Mouse (Mus musculus): ENCODE measurements at regions not wholly inside any gene's neighbourhood (a gene's known extent, or its start where the extent isn't known, plus 50 kb on each side); places are given as distances from the start of the nearest gene placed in this dataset.

DNA sequence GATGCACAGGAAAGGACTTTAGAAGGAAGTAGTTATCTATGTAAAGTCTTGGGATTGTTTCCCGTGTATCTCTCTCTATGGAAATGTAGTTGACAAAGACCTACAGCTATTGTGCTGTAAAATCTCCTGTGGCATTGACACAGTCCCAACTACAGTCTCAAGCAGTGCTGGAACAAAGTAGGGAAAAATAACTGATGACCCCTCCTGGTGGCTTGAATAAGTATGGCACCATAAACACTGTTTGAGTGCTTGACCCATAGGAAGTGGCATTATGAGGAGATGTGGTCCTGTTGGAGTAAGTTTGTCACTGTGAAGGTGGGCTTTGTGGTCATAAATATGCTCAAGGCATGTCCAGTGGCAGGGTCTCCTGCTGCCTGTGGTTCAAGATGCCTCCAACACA is 928.4 kb upstream of the Mms22l start:
- no peak overlapping the region for H3K9ac ChIP-seq (ENCODE audit: low read depth, low read length)
- H3K27me3 ChIP-seq (ENCODE audit: insufficient read depth, low read length): no peaks in the 10 kb centered on the region
- 64% methylated on average over 1 of the region's 1 CpGs for WGBS
- no peak; the same call in 1 of the 2 replicates for ATAC-seq (replicated peaks; ENCODE audit: low FRiP score, low read depth)
- H3K36me3 ChIP-seq (ENCODE audit: insufficient read depth, low read length): no peaks in the 10 kb centered on the region
- DNase-seq (ENCODE audit: low spot score): no peak
- H3K27ac ChIP-seq: no peak overlapping the region
- H3K4me3 ChIP-seq (replicated peaks; ENCODE audit: low read depth, low read length): no peak overlapping the region
- peak; percentile 37; the same call in 1 of the 2 replicates for TF ChIP-seq CTCF (IDR thresholded peaks at IDR 0.05; ENCODE audit: low read depth)
- H3K4me1 ChIP-seq (replicated peaks; ENCODE audit: insufficient read depth, low read length): no peaks in the 10 kb centered on the region
- H3K4me2 ChIP-seq (ENCODE audit: low read length): no peak overlapping the region
- no peaks in the 10 kb centered on the region for H3K9me3 ChIP-seq (replicated peaks; ENCODE audit: low read length)

DNA sequence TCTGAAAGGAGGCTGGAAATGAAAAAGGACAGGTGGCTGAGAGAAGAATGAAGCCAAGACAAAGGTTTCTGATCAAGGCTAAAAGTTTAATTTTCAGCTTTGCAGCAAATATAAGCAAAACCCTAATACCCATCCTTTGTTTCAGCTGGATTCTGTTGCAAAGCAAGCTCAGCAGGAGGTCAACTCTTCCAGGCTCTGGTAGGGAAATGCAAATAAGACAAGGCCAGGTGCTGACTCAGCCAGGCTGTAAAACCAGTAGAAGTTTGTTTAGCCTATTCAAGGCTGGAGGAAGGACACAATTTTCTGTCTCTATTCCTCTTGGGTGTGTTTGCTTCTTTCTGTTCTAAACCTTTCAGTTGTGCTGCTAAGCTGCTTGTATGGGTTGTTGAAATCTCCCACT is 923.2 kb upstream of the Mms22l start:
- Histone ChIP-seq H3K4me2 (ENCODE audit: low read length) (no peak overlapping the region), H3K36me3 (ENCODE audit: insufficient read depth, low read length) (no peaks in the 10 kb centered on the region), H3K4me1 (replicated peaks; ENCODE audit: insufficient read depth, low read length) (no peaks in the 10 kb centered on the region), H3K27ac (no peak overlapping the region), H3K9ac (ENCODE audit: low read depth, low read length) (no peak overlapping the region), H3K4me3 (replicated peaks; ENCODE audit: low read depth, low read length) (no peak overlapping the region), H3K9me3 (replicated peaks; ENCODE audit: low read length) (no peaks in the 10 kb centered on the region), H3K27me3 (ENCODE audit: insufficient read depth, low read length) (no peaks in the 10 kb centered on the region)
- ATAC-seq (replicated peaks; ENCODE audit: low FRiP score, low read depth) (no peak), DNase-seq (ENCODE audit: low spot score) (no peak)
- no peak for TF ChIP-seq CTCF (IDR thresholded peaks at IDR 0.05; ENCODE audit: low read depth)

DNA sequence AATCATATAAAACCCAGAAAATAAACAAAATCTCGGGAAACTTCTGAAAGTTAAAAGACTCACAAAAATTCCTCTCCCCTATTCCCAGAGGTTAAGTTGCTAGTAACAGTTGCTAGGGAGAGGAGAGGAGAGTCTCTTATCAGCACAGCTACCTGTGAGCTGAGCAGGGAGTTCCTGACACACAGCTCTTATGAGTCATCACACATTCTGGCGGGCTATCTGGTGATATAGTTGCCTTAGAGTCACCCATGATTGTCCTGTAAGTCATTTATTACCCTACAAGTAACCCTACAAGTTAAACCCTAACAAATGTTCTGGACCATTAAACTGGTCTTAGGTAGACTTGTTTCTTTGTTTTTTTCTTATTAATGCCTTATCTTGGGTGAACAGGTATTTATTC is 908.8 kb upstream of the Mms22l start:
- no peak for TF ChIP-seq CTCF (IDR thresholded peaks at IDR 0.05; ENCODE audit: low read depth)
- H3K27me3 ChIP-seq (ENCODE audit: insufficient read depth, low read length): no peaks in the 10 kb centered on the region
- no peaks in the 10 kb centered on the region for H3K4me1 ChIP-seq (replicated peaks; ENCODE audit: insufficient read depth, low read length)
- H3K9ac ChIP-seq (ENCODE audit: low read depth, low read length): no peak overlapping the region
- WGBS: 17% methylated on average over 2 of the region's 2 CpGs
- H3K27ac ChIP-seq: no peak overlapping the region
- peak; percentile 81; the same call in 1 of the 2 replicates for ATAC-seq (replicated peaks; ENCODE audit: low FRiP score, low read depth)
- no peak overlapping the region for H3K4me3 ChIP-seq (replicated peaks; ENCODE audit: low read depth, low read length)
- H3K4me2 ChIP-seq (ENCODE audit: low read length): no peak overlapping the region
- no peaks in the 10 kb centered on the region for H3K36me3 ChIP-seq (ENCODE audit: insufficient read depth, low read length)
- no peaks in the 10 kb centered on the region for H3K9me3 ChIP-seq (replicated peaks; ENCODE audit: low read length)
- no peak for DNase-seq (ENCODE audit: low spot score)

DNA sequence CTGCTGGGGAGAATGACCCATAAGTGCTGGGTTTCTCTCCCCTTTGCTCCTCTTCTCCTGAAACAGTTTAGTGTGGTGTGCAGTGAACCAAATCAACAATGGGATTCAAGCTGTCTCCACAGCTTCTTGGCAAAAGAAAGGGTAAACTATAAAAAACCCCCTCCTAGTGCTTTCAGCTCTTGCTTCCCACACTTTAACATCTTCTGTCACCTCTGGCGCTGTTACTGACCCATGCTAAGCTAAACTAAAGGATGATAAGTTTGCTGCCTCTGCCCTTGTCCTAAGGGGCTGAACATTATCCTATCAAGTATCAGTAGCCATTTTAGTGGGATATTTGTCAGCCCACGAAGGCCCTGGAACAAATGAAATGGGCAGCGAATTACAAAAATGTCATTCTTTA is 905.4 kb upstream of the Mms22l start:
- no peak for ATAC-seq (replicated peaks; ENCODE audit: low FRiP score, low read depth)
- H3K27ac ChIP-seq: no peak overlapping the region
- no peak overlapping the region for H3K4me3 ChIP-seq (replicated peaks; ENCODE audit: low read depth, low read length)
- H3K4me1 ChIP-seq (replicated peaks; ENCODE audit: insufficient read depth, low read length): no peaks in the 10 kb centered on the region
- WGBS: 28% methylated on average over 3 of the region's 3 CpGs
- no peak overlapping the region for H3K9ac ChIP-seq (ENCODE audit: low read depth, low read length)
- no peaks in the 10 kb centered on the region for H3K9me3 ChIP-seq (replicated peaks; ENCODE audit: low read length)
- TF ChIP-seq CTCF (IDR thresholded peaks at IDR 0.05; ENCODE audit: low read depth): no peak
- H3K27me3 ChIP-seq (ENCODE audit: insufficient read depth, low read length): no peaks in the 10 kb centered on the region
- H3K36me3 ChIP-seq (ENCODE audit: insufficient read depth, low read length): no peaks in the 10 kb centered on the region
- peak; percentile 9 for DNase-seq (ENCODE audit: low spot score)
- no peak overlapping the region for H3K4me2 ChIP-seq (ENCODE audit: low read length)

DNA sequence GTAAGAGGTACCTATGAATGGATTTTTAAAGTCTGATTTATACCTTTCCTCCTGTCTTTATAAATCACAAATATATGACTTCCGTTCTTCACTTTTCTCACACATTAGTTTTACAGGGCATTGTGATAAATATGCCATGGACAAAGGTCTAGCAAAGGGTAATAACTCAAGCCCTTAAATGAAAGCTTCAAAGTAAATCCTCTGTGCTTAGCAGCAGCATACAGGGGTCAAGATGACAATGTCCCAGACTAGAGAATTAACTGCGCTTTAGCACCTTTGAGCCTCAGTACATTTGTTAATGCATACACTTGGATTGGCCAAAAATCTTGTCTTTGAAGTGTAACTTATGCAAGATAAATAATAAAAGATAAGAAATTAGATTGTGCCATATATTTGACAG is 904.7 kb upstream of the Mms22l start:
- WGBS: 49% methylated on average over 2 of the region's 2 CpGs
- H3K4me1 ChIP-seq (replicated peaks; ENCODE audit: insufficient read depth, low read length): no peaks in the 10 kb centered on the region
- ATAC-seq (replicated peaks; ENCODE audit: low FRiP score, low read depth): no peak
- H3K36me3 ChIP-seq (ENCODE audit: insufficient read depth, low read length): no peaks in the 10 kb centered on the region
- no peak for DNase-seq (ENCODE audit: low spot score)
- no peak overlapping the region for H3K4me3 ChIP-seq (replicated peaks; ENCODE audit: low read depth, low read length)
- H3K27me3 ChIP-seq (ENCODE audit: insufficient read depth, low read length): no peaks in the 10 kb centered on the region
- H3K9ac ChIP-seq (ENCODE audit: low read depth, low read length): no peak overlapping the region
- no peak overlapping the region for H3K4me2 ChIP-seq (ENCODE audit: low read length)
- H3K27ac ChIP-seq: no peak overlapping the region
- TF ChIP-seq CTCF (IDR thresholded peaks at IDR 0.05; ENCODE audit: low read depth): no peak
- no peaks in the 10 kb centered on the region for H3K9me3 ChIP-seq (replicated peaks; ENCODE audit: low read length)

DNA sequence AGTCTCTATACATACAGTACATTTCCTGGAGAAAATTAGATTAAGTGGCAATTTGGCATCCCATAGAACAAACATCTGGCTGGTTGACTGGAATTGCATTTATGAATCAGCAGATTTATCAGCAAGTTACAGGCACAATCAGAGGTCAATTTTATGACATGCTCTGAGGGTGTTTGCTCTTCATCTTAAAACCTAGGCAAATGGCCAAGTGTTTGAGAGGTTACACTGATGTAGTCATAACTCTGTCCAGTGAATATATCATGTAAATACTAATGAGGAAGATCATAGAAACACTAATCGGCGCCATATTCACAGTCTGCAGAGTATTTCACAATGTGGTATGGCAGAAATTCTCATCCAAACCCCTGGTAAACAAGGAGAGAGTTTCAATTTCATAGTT is 896.2 kb upstream of the Mms22l start:
- Histone ChIP-seq H3K9ac (ENCODE audit: low read depth, low read length) (no peak overlapping the region), H3K4me3 (replicated peaks; ENCODE audit: low read depth, low read length) (no peak overlapping the region), H3K27me3 (ENCODE audit: insufficient read depth, low read length) (no peaks in the 10 kb centered on the region), H3K4me1 (replicated peaks; ENCODE audit: insufficient read depth, low read length) (no peaks in the 10 kb centered on the region), H3K9me3 (replicated peaks; ENCODE audit: low read length) (no peaks in the 10 kb centered on the region), H3K27ac (no peak overlapping the region), H3K36me3 (ENCODE audit: insufficient read depth, low read length) (no peaks in the 10 kb centered on the region), H3K4me2 (ENCODE audit: low read length) (no peak overlapping the region)
- no peak for TF ChIP-seq CTCF (IDR thresholded peaks at IDR 0.05; ENCODE audit: low read depth)
- WGBS: 83% methylated on average over 2 of the region's 2 CpGs
- ATAC-seq (replicated peaks; ENCODE audit: low FRiP score, low read depth): no peak
- DNase-seq (ENCODE audit: low spot score): no peak
